Mouse (Mus musculus): ENCODE results near the gene Rfc4. TPM values are rescaled to one million over a fixed set of nuclear protein-coding genes. Genes with fewer than 3 reads are reported as not detected.

The Rfc4 gene
- polyA plus RNA-seq, 1 experiment from 2014 or later, result 59.4 TPM

GRCm38 (mm10) chr16:23114339-23115171 is 13.0 kb downstream of the Rfc4 start:
- Histone ChIP-seq H3K36me3 (replicated peaks; ENCODE audit: insufficient read depth, low read length) (peaks cover 59% of the 10 kb centered on the region), H3K9me3 (ENCODE audit: low read length) (no peaks in the 10 kb centered on the region), H3K27me3 (ENCODE audit: insufficient read depth, low read length) (no peaks in the 10 kb centered on the region), H3K4me2 (ENCODE audit: low read depth, low read length) (no peak overlapping the region), H3K4me1 (ENCODE audit: insufficient read depth) (peaks cover 5% of the 10 kb centered on the region; the same call in 1 of the 2 replicates), H3K27ac (ENCODE audit: low read depth) (0 out of 2 replicates have a peak overlapping the region, but pooled peaks have one; percentile 11), H3K9ac (replicated peaks) (no peak overlapping the region), H3K4me3 (ENCODE audit: low read depth, low read length) (no peak overlapping the region)
- WGBS (ENCODE audit: insufficient replicate concordance), result 61% methylated on average over 5 of the region's 5 CpGs
- DNase-seq (no peak), ATAC-seq (peak; percentile 38; the same call in 1 of the 2 replicates)
- TF ChIP-seq EP300 (IDR thresholded peaks at IDR 0.05; ENCODE audit: low read depth) (no peak), CTCF (IDR thresholded peaks at IDR 0.05; ENCODE audit: low read depth) (no peak)

- H3K36me3 ChIP-seq (replicated peaks; ENCODE audit: insufficient read depth, low read length), result peaks cover 65% of the 10 kb centered on the region
- peaks cover 12% of the 10 kb centered on the region for H3K4me1 ChIP-seq (ENCODE audit: insufficient read depth)
- H3K4me2 ChIP-seq (ENCODE audit: low read depth, low read length), result no peak overlapping the region
- TF ChIP-seq CTCF (IDR thresholded peaks at IDR 0.05; ENCODE audit: low read depth), result no peak
- TF ChIP-seq EP300 (IDR thresholded peaks at IDR 0.05; ENCODE audit: low read depth), result no peak
- no peak overlapping the region for H3K9ac ChIP-seq (replicated peaks)
- DNase-seq (no peak), ATAC-seq (no peak)
- H3K9me3 ChIP-seq (ENCODE audit: low read length), result no peaks in the 10 kb centered on the region
- no peak overlapping the region for H3K4me3 ChIP-seq (ENCODE audit: low read depth, low read length)
- H3K27me3 ChIP-seq (ENCODE audit: insufficient read depth, low read length), result no peaks in the 10 kb centered on the region
- no peak overlapping the region for H3K27ac ChIP-seq (ENCODE audit: low read depth)
These were observed 13.6 kb downstream of the Rfc4 start for GRCm38 (mm10) chr16:23113903-23114302.

- no peak overlapping the region for H3K9ac ChIP-seq (replicated peaks)
- DNase-seq (no peak), ATAC-seq (no peak)
- peaks cover 69% of the 10 kb centered on the region for H3K36me3 ChIP-seq (replicated peaks; ENCODE audit: insufficient read depth, low read length)
- TF ChIP-seq CTCF (IDR thresholded peaks at IDR 0.05; ENCODE audit: low read depth), result no peak
- no peak for TF ChIP-seq EP300 (IDR thresholded peaks at IDR 0.05; ENCODE audit: low read depth)
- H3K4me1 ChIP-seq (ENCODE audit: insufficient read depth), result peaks cover 13% of the 10 kb centered on the region
- H3K4me2 ChIP-seq (ENCODE audit: low read depth, low read length), result no peak overlapping the region
- H3K9me3 ChIP-seq (ENCODE audit: low read length), result no peaks in the 10 kb centered on the region
- no peak overlapping the region for H3K27ac ChIP-seq (ENCODE audit: low read depth)
- H3K27me3 ChIP-seq (ENCODE audit: insufficient read depth, low read length), result no peaks in the 10 kb centered on the region
- WGBS (ENCODE audit: insufficient replicate concordance), result 52% methylated on average over 9 of the region's 9 CpGs
- H3K4me3 ChIP-seq (ENCODE audit: low read depth, low read length), result no peak overlapping the region
These were observed 14.6 kb downstream of the Rfc4 start for GRCm38 (mm10) chr16:23112861-23113435.

- Histone ChIP-seq H3K9me3 (ENCODE audit: low read length) (no peaks in the 10 kb centered on the region), H3K36me3 (replicated peaks; ENCODE audit: insufficient read depth, low read length) (peaks cover 66% of the 10 kb centered on the region), H3K27ac (ENCODE audit: low read depth) (no peak overlapping the region), H3K4me3 (ENCODE audit: low read depth, low read length) (no peak overlapping the region), H3K9ac (replicated peaks) (no peak overlapping the region), H3K4me2 (ENCODE audit: low read depth, low read length) (no peak overlapping the region), H3K27me3 (ENCODE audit: insufficient read depth, low read length) (no peaks in the 10 kb centered on the region), H3K4me1 (ENCODE audit: insufficient read depth) (peaks cover 13% of the 10 kb centered on the region)
- 78% methylated on average over 12 of the region's 12 CpGs for WGBS (ENCODE audit: insufficient replicate concordance)
- no peak for TF ChIP-seq EP300 (IDR thresholded peaks at IDR 0.05; ENCODE audit: low read depth)
- no peak for TF ChIP-seq CTCF (IDR thresholded peaks at IDR 0.05; ENCODE audit: low read depth)
- no peak for ATAC-seq
- DNase-seq, result no peak
These were observed 15.2 kb downstream of the Rfc4 start for GRCm38 (mm10) chr16:23112348-23112747.

GRCm38 (mm10) chr16:23109350-23110280 is 17.9 kb downstream of the Rfc4 start:
- 38% methylated on average over 5 of the region's 5 CpGs for WGBS (ENCODE audit: insufficient replicate concordance)
- Histone ChIP-seq H3K36me3 (replicated peaks; ENCODE audit: insufficient read depth, low read length) (peaks cover 51% of the 10 kb centered on the region), H3K4me3 (ENCODE audit: low read depth, low read length) (peak overlapping the region; percentile 94), H3K27me3 (ENCODE audit: insufficient read depth, low read length) (no peaks in the 10 kb centered on the region), H3K4me2 (ENCODE audit: low read depth, low read length) (peak overlapping the region; percentile 89), H3K4me1 (ENCODE audit: insufficient read depth) (peaks cover 17% of the 10 kb centered on the region), H3K27ac (ENCODE audit: low read depth) (peak overlapping the region; percentile 96; the same call in 1 of the 2 replicates), H3K9me3 (ENCODE audit: low read length) (no peaks in the 10 kb centered on the region), H3K9ac (replicated peaks) (peak overlapping the region; percentile 96)
- DNase-seq, result no peak
- TF ChIP-seq CTCF (IDR thresholded peaks at IDR 0.05; ENCODE audit: low read depth) (no peak), EP300 (IDR thresholded peaks at IDR 0.05; ENCODE audit: low read depth) (no peak)
- ATAC-seq, result no peak

All from liver, postnatal 0 days (tissue).